Mouse (Mus musculus) E14TG2a.4 (cell line): ENCODE data around the gene Fam50b.

Experiments used
- H3K27me3 ChIP-seq: 2 replicates; pipeline ENCODE4 v1.6.1; 2014; ENCODE audit warnings: low read length, control low read depth; ENCODE audit not compliant: insufficient read depth
- H3K36me3 ChIP-seq: 2 replicates; pipeline ENCODE4 v1.6.1; 2014; ENCODE audit warnings: low read length, control low read depth; ENCODE audit not compliant: insufficient read depth
- H3K4me1 ChIP-seq: replicated peaks from 2 replicates; pipeline ENCODE4 v1.6.1; 2014; ENCODE audit warnings: low read depth, low read length, control low read depth
- H3K4me3 ChIP-seq: replicated peaks from 2 replicates; pipeline ENCODE4 v1.5.1; 2014; ENCODE audit warnings: mild to moderate bottlenecking, low read length
- H3K9me3 ChIP-seq: 2 replicates; pipeline ENCODE4 v1.6.1; 2014; ENCODE audit warnings: low read length, control low read depth
- CTCF ChIP-seq: conservative IDR thresholded peaks from 2 replicates; pipeline ENCODE4 v1.5.1; 2014; ENCODE audit warnings: low read length
- NANOG ChIP-seq: IDR thresholded peaks from 2 replicates; pipeline ENCODE4 v1.6.1; 2014; ENCODE audit warnings: borderline replicate concordance, low read length, mixed read lengths
- POU5F1 ChIP-seq: IDR thresholded peaks from 2 replicates; pipeline ENCODE4 v1.6.1; 2014; ENCODE audit warnings: low read length, borderline replicate concordance

Fam50b gene

DNA sequence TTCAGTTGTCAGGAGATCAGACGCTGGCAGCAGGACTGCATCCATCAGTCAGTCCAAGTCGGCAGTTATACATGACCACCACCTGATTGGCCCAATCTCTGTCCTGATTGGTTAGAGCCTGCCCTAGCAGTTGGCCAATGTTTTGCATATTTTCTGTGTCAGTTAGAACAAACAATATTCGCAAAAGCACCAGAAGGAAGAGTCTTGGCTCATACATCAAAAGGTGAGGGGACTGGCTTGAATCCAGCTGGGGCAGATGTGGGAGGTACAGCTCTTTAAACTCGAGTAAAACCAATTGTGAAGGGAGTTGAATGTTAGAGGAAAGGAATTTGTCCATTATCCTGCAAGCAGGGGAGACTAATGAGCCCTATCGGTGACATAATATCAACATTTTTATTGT lies at the start of gene Fam50b:
Gene Fam50b (plus strand): TSS at position 165 of the 400 bp plus-strand sequence.
- H3K36me3 ChIP-seq, result no peaks in the 10 kb centered on the region
- H3K27me3 ChIP-seq, result peaks cover 2% of the 10 kb centered on the region; the same call in 1 of the 2 replicates
- H3K4me3 ChIP-seq, result no peak within 1 kb of the TSS
- peaks cover 3% of the 10 kb centered on the region for H3K9me3 ChIP-seq
- TF ChIP-seq POU5F1, result no peak
- no peak for TF ChIP-seq NANOG
- no peak for TF ChIP-seq CTCF
- H3K4me1 ChIP-seq, result no peaks in the 10 kb centered on the region

DNA sequence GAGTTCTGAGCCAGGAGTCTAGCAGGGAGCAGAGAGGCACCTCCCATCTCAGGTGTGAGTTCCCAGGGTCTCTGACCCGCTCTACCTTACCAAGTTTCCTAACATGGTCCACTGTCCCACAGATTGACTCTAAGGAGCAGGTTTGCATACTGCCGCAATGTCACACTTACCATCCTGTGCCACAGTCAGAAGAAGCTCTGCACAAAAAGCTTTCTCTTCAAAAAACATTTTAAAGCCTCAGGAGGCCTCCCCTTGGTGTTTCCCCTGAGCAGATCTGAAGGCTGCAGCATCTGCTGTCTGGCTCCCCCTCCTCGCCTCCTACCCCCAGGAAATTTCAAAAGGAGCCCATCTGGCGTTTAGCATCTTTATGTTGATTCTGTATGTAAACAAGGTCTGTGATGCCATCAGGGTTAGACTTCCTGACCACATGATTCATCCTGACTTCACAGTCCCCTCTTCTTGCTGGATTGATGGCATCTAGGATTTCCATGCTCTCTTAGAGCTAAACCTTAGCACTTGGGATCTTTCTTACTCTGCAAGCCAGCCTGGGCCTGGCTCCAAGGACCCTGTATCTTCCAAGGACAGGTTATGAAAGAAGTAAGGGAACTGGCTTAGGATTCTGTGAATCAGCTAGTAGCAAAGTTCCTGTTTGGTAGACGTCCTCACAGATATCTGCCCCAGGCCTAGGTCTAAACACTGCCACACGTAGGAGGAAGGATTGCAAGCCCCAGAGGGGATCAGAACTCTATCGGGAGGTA lies 49.5 kb upstream of the Fam50b start:
- Histone ChIP-seq H3K9me3 (no peaks in the 10 kb centered on the region), H3K4me1 (peaks cover 28% of the 10 kb centered on the region), H3K4me3 (no peak overlapping the region), H3K27me3 (no peaks in the 10 kb centered on the region), H3K36me3 (no peaks in the 10 kb centered on the region)
- TF ChIP-seq NANOG, result no peak
- TF ChIP-seq CTCF, result no peak
- no peak for TF ChIP-seq POU5F1

DNA sequence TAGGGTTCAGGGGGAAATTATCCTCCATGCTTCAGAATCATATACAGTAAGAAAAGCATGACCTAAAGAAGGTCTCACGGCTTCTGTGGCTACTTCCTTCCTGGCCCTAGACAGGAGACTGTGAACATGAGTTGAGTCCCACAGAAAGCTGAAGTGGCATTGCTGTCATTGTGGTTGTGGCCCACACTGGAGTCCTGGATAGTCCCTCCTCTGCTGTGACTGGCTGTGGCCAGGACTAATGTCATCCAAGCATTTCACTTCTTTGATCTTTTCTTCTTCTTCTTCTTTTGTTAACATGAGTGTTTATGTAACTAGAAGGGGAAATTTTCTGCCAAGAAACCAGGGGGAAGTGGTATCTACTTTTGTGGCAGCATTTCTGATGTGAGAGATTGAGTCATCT lies 43.6 kb upstream of the Fam50b start:
- Histone ChIP-seq H3K4me1 (no peaks in the 10 kb centered on the region), H3K9me3 (no peaks in the 10 kb centered on the region), H3K27me3 (no peaks in the 10 kb centered on the region), H3K36me3 (no peaks in the 10 kb centered on the region), H3K4me3 (no peak overlapping the region)
- TF ChIP-seq POU5F1 (no peak), CTCF (no peak), NANOG (no peak)

GRCm38 (mm10) chr13:34693111-34693510 lies 41.5 kb upstream of the Fam50b start:
- H3K4me3 ChIP-seq, result no peak overlapping the region
- H3K9me3 ChIP-seq, result no peaks in the 10 kb centered on the region
- no peaks in the 10 kb centered on the region for H3K4me1 ChIP-seq
- TF ChIP-seq POU5F1 (no peak), NANOG (no peak), CTCF (no peak)
- H3K36me3 ChIP-seq, result no peaks in the 10 kb centered on the region
- no peaks in the 10 kb centered on the region for H3K27me3 ChIP-seq

GRCm38 (mm10) chr13:34696734-34697332 lies 37.8 kb upstream of the Fam50b start:
- TF ChIP-seq CTCF (no peak), POU5F1 (no peak), NANOG (no peak)
- Histone ChIP-seq H3K4me1 (no peaks in the 10 kb centered on the region), H3K4me3 (no peak overlapping the region), H3K9me3 (no peaks in the 10 kb centered on the region), H3K36me3 (no peaks in the 10 kb centered on the region), H3K27me3 (no peaks in the 10 kb centered on the region)

- H3K27me3 ChIP-seq, result no peaks in the 10 kb centered on the region
- H3K4me1 ChIP-seq, result no peaks in the 10 kb centered on the region
- TF ChIP-seq POU5F1 (no peak), NANOG (no peak), CTCF (no peak)
- H3K9me3 ChIP-seq, result no peaks in the 10 kb centered on the region
- H3K36me3 ChIP-seq, result no peaks in the 10 kb centered on the region
- no peak overlapping the region for H3K4me3 ChIP-seq
Observed at GRCm38 (mm10) chr13:34700091-34700490, 34.6 kb upstream of the Fam50b start.

DNA sequence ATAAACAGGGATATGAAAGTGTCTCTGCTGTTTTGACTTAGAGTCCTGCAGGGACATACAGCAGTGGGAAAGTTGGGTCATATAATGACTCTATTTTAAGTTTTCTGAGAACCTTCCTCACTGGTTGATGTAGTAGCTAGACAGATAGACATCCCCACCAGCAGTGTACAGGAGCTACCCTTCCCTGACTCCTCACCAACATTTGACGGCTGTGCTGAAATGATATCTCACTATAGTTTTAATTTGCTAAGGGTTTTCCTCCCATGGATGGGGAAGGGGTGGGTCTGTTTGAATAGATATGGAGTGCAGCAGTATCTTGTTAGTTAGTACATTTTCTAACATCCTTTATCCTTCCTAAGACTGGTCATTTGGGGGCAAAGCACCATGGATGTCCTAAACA lies 34.0 kb upstream of the Fam50b start:
- H3K4me1 ChIP-seq, result no peaks in the 10 kb centered on the region
- no peak for TF ChIP-seq POU5F1
- no peak for TF ChIP-seq CTCF
- no peak for TF ChIP-seq NANOG
- H3K27me3 ChIP-seq, result no peaks in the 10 kb centered on the region
- no peaks in the 10 kb centered on the region for H3K9me3 ChIP-seq
- H3K36me3 ChIP-seq, result no peaks in the 10 kb centered on the region
- H3K4me3 ChIP-seq, result no peak overlapping the region

GRCm38 (mm10) chr13:34703301-34703700 lies 31.3 kb upstream of the Fam50b start:
- H3K9me3 ChIP-seq, result no peaks in the 10 kb centered on the region; the same call in 1 of the 2 replicates
- no peaks in the 10 kb centered on the region for H3K27me3 ChIP-seq
- H3K4me3 ChIP-seq, result no peak overlapping the region
- no peaks in the 10 kb centered on the region for H3K36me3 ChIP-seq
- TF ChIP-seq POU5F1 (no peak), CTCF (no peak), NANOG (no peak)
- no peaks in the 10 kb centered on the region for H3K4me1 ChIP-seq

GRCm38 (mm10) chr13:34703795-34704194 lies 30.9 kb upstream of the Fam50b start:
- H3K36me3 ChIP-seq, result no peaks in the 10 kb centered on the region
- no peak overlapping the region for H3K4me3 ChIP-seq
- no peaks in the 10 kb centered on the region for H3K4me1 ChIP-seq
- no peaks in the 10 kb centered on the region for H3K27me3 ChIP-seq
- no peak for TF ChIP-seq POU5F1
- no peak for TF ChIP-seq CTCF
- no peak for TF ChIP-seq NANOG
- H3K9me3 ChIP-seq, result no peaks in the 10 kb centered on the region; the same call in 1 of the 2 replicates
